Mouse (Mus musculus) liver, postnatal 0 days (tissue): ENCODE results near the gene Sgpp2. TPM values are rescaled to one million over a fixed set of nuclear protein-coding genes. Genes with fewer than 3 reads are reported as not detected.

Experiments used
- ATAC-seq: fragments of 200-750 bp; cut with Nextera tagmentation; 2 replicates; pipeline ENCODE4 v1.8.0; 2017; ENCODE audit warnings: mild to moderate bottlenecking, moderate library complexity
- DNase-seq: peaks from one replicate; pipeline ENCODE4 v3.0.0-alpha.2; 2016
- H3K27ac ChIP-seq: fragments of 300-500 bp; sonication (generic); 2 replicates; pipeline ENCODE4 v1.5.1; 2014; ENCODE audit warnings: antibody characterized with exemption, moderate library complexity, mild to moderate bottlenecking, low read depth
- H3K27me3 ChIP-seq: fragments of 300-500 bp; sonication (generic); 2 replicates; pipeline ENCODE4 v1.6.1; 2014; ENCODE audit warnings: low read length, control low read depth, mixed read lengths; ENCODE audit not compliant: insufficient read depth
- H3K36me3 ChIP-seq: fragments of 300-500 bp; sonication (generic); replicated peaks from 2 replicates; pipeline ENCODE4 v1.6.1; 2014; ENCODE audit warnings: mild to moderate bottlenecking, control low read depth, low read length, moderate library complexity, mixed read lengths; ENCODE audit not compliant: insufficient read depth
- H3K4me1 ChIP-seq: fragments of 300-500 bp; sonication (generic); 2 replicates; pipeline ENCODE4 v1.6.1; 2014; ENCODE audit warnings: antibody characterized with exemption, mild to moderate bottlenecking, control low read depth; ENCODE audit not compliant: insufficient read depth
- H3K4me2 ChIP-seq: fragments of 300-500 bp; sonication (generic); 2 replicates; pipeline ENCODE4 v1.6.1; 2014; ENCODE audit warnings: low read depth, mild to moderate bottlenecking, low read length, moderate library complexity, mixed read lengths
- H3K4me3 ChIP-seq: fragments of 300-500 bp; sonication (generic); 2 replicates; pipeline ENCODE4 v1.5.1; 2014; ENCODE audit warnings: low read depth, low read length
- H3K9ac ChIP-seq: fragments of 300-500 bp; sonication (generic); replicated peaks from 2 replicates; pipeline ENCODE4 v1.6.1; 2014; ENCODE audit warnings: mild to moderate bottlenecking, moderate library complexity
- H3K9me3 ChIP-seq: fragments of 300-500 bp; sonication (generic); 2 replicates; pipeline ENCODE4 v1.6.1; 2016; ENCODE audit warnings: mild to moderate bottlenecking, control low read depth, low read length, mixed read lengths
- CTCF ChIP-seq: sonication (generic); IDR thresholded peaks from 2 replicates; pipeline ENCODE4 v1.5.1; 2016; ENCODE audit warnings: antibody characterized with exemption, low read depth
- EP300 ChIP-seq: IDR thresholded peaks from 2 replicates; pipeline ENCODE4 v1.6.1; 2016; ENCODE audit warnings: antibody characterized with exemption, low read depth, mild to moderate bottlenecking
- WGBS: fragments of 180-500 bp; shearing (Covaris S2); extraction: QIAGEN DNeasy Blood & Tissue Kit; methylation state at CpG from one replicate; pipeline ENCODE4 v1.1.7; 2014; ENCODE audit not compliant: insufficient replicate concordance; 5-methylcytosine and 5-hydroxymethylcytosine counted together
- polyA plus RNA-seq: library from polyadenylated mRNA; unstranded; fragments of >200 nt; fragmentation: Nextera tagmentation; extraction: Ambion mirVana; gene quantifications from 2 replicates; pipeline ENCODE4 v1.2.1, GENCODE M21; 2015

Sgpp2 gene
- polyA plus RNA-seq, 1 experiment from 2014 or later: 0.14 TPM

- ATAC-seq (no peak), DNase-seq (no peak)
- no peak overlapping the region for H3K9ac ChIP-seq
- H3K4me1 ChIP-seq: no peaks in the 10 kb centered on the region
- H3K4me2 ChIP-seq: no peak overlapping the region
- H3K36me3 ChIP-seq: no peaks in the 10 kb centered on the region
- no peaks in the 10 kb centered on the region for H3K27me3 ChIP-seq
- WGBS: 73% methylated on average over 3 of the region's 3 CpGs
- no peaks in the 10 kb centered on the region for H3K9me3 ChIP-seq
- H3K27ac ChIP-seq: no peak overlapping the region
- no peak overlapping the region for H3K4me3 ChIP-seq
- TF ChIP-seq EP300: no peak
- no peak for TF ChIP-seq CTCF
These were observed 64.9 kb downstream of the Sgpp2 start for GRCm38 (mm10) chr1:78375058-78375457.

- Histone ChIP-seq H3K36me3 (no peaks in the 10 kb centered on the region), H3K4me2 (no peak overlapping the region), H3K9ac (no peak overlapping the region), H3K4me3 (no peak overlapping the region), H3K27ac (no peak overlapping the region), H3K4me1 (no peaks in the 10 kb centered on the region), H3K27me3 (no peaks in the 10 kb centered on the region), H3K9me3 (no peaks in the 10 kb centered on the region)
- TF ChIP-seq EP300 (no peak), CTCF (no peak)
- WGBS: 88% methylated on average over 4 of the region's 4 CpGs
- ATAC-seq (no peak), DNase-seq (no peak)
These were observed 70.8 kb downstream of the Sgpp2 start for GRCm38 (mm10) chr1:78380950-78381349.

- H3K27ac ChIP-seq: no peak overlapping the region
- no peaks in the 10 kb centered on the region for H3K36me3 ChIP-seq
- H3K4me2 ChIP-seq: no peak overlapping the region
- ATAC-seq (no peak), DNase-seq (no peak)
- H3K4me1 ChIP-seq: no peaks in the 10 kb centered on the region
- H3K9ac ChIP-seq: no peak overlapping the region
- TF ChIP-seq CTCF: no peak
- TF ChIP-seq EP300: no peak
- no peaks in the 10 kb centered on the region for H3K27me3 ChIP-seq
- H3K9me3 ChIP-seq: no peaks in the 10 kb centered on the region
- H3K4me3 ChIP-seq: no peak overlapping the region
- 46% methylated on average over 4 of the region's 4 CpGs for WGBS
These were observed 77.7 kb downstream of the Sgpp2 start for GRCm38 (mm10) chr1:78387854-78388253.

DNA sequence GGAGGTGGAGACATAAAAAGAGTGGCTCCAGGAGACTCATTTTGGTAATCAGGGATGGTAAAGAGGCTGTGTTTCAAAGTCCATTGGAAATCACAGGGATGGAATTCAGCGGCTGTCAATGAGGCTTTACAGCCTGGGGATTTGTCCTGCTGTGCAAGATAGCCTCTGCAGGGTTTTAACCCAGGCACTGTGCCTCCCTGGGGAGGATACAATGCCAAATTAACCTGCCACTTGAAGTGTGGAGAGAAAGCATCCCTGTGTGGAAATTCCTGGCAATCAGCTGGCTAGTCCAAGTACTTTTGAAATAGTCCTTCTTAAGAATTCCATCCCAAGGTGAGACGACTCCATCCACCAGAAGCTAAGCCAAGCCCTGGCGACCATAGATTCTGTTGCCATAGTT lies 78.7 kb downstream of the Sgpp2 start:
- 40% methylated on average over 3 of the region's 3 CpGs for WGBS
- H3K4me1 ChIP-seq: no peaks in the 10 kb centered on the region
- no peak overlapping the region for H3K9ac ChIP-seq
- no peak overlapping the region for H3K4me2 ChIP-seq
- H3K4me3 ChIP-seq: no peak overlapping the region
- DNase-seq (no peak), ATAC-seq (no peak)
- H3K27ac ChIP-seq: no peak overlapping the region
- no peak for TF ChIP-seq EP300
- TF ChIP-seq CTCF: no peak
- no peaks in the 10 kb centered on the region for H3K27me3 ChIP-seq
- H3K9me3 ChIP-seq: no peaks in the 10 kb centered on the region
- H3K36me3 ChIP-seq: no peaks in the 10 kb centered on the region

GRCm38 (mm10) chr1:78395191-78395735 lies 85.1 kb downstream of the Sgpp2 start:
- no peak overlapping the region for H3K9ac ChIP-seq
- H3K4me3 ChIP-seq: no peak overlapping the region
- TF ChIP-seq CTCF (no peak), EP300 (no peak)
- H3K4me1 ChIP-seq: no peaks in the 10 kb centered on the region
- H3K27me3 ChIP-seq: no peaks in the 10 kb centered on the region
- ATAC-seq: no peak
- no peak overlapping the region for H3K4me2 ChIP-seq
- DNase-seq: no peak
- no peak overlapping the region for H3K27ac ChIP-seq
- no peaks in the 10 kb centered on the region for H3K9me3 ChIP-seq
- 62% methylated on average over 8 of the region's 8 CpGs for whole genome bisulfite sequencing
- H3K36me3 ChIP-seq: no peaks in the 10 kb centered on the region

GRCm38 (mm10) chr1:78395737-78396136 lies 85.6 kb downstream of the Sgpp2 start:
- Histone ChIP-seq H3K4me1 (no peaks in the 10 kb centered on the region), H3K9me3 (no peaks in the 10 kb centered on the region), H3K9ac (no peak overlapping the region), H3K4me3 (no peak overlapping the region), H3K4me2 (no peak overlapping the region), H3K36me3 (no peaks in the 10 kb centered on the region), H3K27ac (no peak overlapping the region), H3K27me3 (no peaks in the 10 kb centered on the region)
- TF ChIP-seq EP300: no peak
- TF ChIP-seq CTCF: no peak
- ATAC-seq: no peak
- WGBS: 50% methylated on average over 6 of the region's 6 CpGs
- DNase-seq: no peak
